Mouse (Mus musculus): Measurements from ENCODE around the gene Eif2b3.

DNA sequence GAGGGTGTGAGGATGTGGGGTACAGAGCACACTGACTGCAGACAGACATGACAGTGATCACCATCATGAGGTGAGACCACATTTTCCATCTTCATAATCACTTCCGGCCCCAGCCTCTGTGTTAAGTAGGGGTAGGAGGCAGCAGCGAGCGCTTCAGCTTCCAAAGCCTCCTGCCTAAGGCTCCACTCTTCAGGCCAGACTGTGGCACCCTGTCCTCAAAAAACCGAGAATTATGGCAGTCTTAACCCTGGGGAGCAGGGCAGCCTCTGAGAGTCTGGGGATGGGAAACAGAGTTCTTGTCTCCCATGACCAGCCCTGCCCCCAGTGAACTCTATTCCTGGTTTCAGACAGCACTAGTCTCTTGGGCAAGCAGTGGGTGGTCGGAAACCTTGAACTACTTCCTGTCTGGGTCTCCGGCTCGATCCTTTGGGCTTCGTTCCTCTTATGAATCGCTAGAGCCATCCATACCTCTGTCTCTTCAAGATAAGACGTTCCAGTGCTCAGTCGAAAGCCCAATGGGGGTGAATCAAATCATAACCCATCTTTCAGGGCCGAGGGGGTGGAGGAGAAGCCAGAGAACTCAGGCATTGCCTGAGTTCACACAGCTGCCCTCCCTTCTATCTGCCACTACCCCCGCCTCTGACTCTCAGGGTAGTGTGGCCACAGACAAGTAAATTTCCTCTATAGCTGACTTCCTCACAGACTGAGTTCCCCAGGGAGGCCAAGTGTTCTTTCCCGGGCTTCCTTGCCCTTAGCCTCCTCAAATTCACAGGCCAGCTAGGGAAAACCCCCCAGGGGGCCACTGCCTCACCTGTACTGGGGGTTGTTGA is 105.5 kb downstream of the Eif2b3 start:
- TF ChIP-seq CTCF (IDR thresholded peaks at IDR 0.05; ENCODE audit: extremely low read depth, insufficient read length, insufficient replicate concordance, low read depth, low read length): no peak
- no peak; the same call in 1 of the 2 replicates for TF ChIP-seq POLR2A (IDR thresholded peaks at IDR 0.05; ENCODE audit: low read depth, low read length)

Data from small intestine, adult 2 months (tissue).